Mouse (Mus musculus) hindbrain, embryonic 13.5 days (tissue): Measurements from ENCODE around the gene Tmem221. TPM values are rescaled to one million over a fixed set of nuclear protein-coding genes. Genes with fewer than 3 reads are reported as not detected.
"Not testable (repeated sequence)": the region's sequence is repeated elsewhere in the genome, so short reads cannot be mapped to it uniquely, and the experiment has no call there.

Experiments
- ATAC-seq: fragments of 200-750 bp; cut with Nextera tagmentation; 2 replicates; pipeline ENCODE4 v1.8.0; 2017; ENCODE audit warnings: moderate TSS enrichment; ENCODE audit not compliant: low FRiP score
- H3K27ac ChIP-seq: fragments of 300-500 bp; sonication (generic); 2 replicates; pipeline ENCODE4 v1.5.1; 2015; ENCODE audit warnings: inconsistent platforms, mild to moderate bottlenecking, moderate library complexity
- H3K27me3 ChIP-seq: fragments of 300-500 bp; sonication (generic); 2 replicates; pipeline ENCODE4 v1.6.1; 2015; ENCODE audit warnings: mild to moderate bottlenecking, inconsistent platforms
- H3K36me3 ChIP-seq: fragments of 300-500 bp; sonication (generic); 2 replicates; pipeline ENCODE4 v1.6.1; 2015; ENCODE audit warnings: mild to moderate bottlenecking, inconsistent platforms
- H3K4me1 ChIP-seq: fragments of 300-500 bp; sonication (generic); replicated peaks from 2 replicates; pipeline ENCODE4 v1.6.1; 2015; ENCODE audit warnings: inconsistent platforms
- H3K4me2 ChIP-seq: fragments of 300-500 bp; sonication (generic); 2 replicates; pipeline ENCODE4 v1.6.1; 2015; ENCODE audit warnings: inconsistent platforms, mild to moderate bottlenecking, moderate library complexity
- H3K4me3 ChIP-seq: fragments of 300-500 bp; sonication (generic); 2 replicates; pipeline ENCODE4 v1.5.1; 2015; ENCODE audit warnings: mild to moderate bottlenecking, inconsistent platforms
- H3K9ac ChIP-seq: fragments of 300-500 bp; sonication (generic); 2 replicates; pipeline ENCODE4 v1.6.1; 2015; ENCODE audit warnings: mild to moderate bottlenecking, inconsistent platforms
- H3K9me3 ChIP-seq: fragments of 300-500 bp; sonication (generic); 2 replicates; pipeline ENCODE4 v1.6.1; 2016; ENCODE audit warnings: inconsistent platforms
- WGBS: fragments of 180-500 bp; shearing (Covaris S2); methylation state at CpG from one replicate; pipeline ENCODE4 v1.1.7; 2015; 5-methylcytosine and 5-hydroxymethylcytosine counted together
- polyA plus RNA-seq: library from polyadenylated mRNA; unstranded; fragments of >200 nt; fragmentation: Nextera tagmentation; extraction: Ambion mirVana; gene quantifications from 2 replicates; pipeline ENCODE4 v1.2.1, GENCODE M21; 2015

Tmem221 gene
- polyA plus RNA-seq, 1 experiment from 2014 or later: 0.19 TPM

- no peak within 1 kb of the TSS for H3K27ac ChIP-seq
- peaks cover 10% of the 10 kb centered on the region for H3K4me1 ChIP-seq
- H3K36me3 ChIP-seq: no peaks in the 10 kb centered on the region
- WGBS: 4% methylated on average over 37 of the region's 37 CpGs
- 0 out of 2 replicates have a peak, but pooled peaks have one; percentile 41 for ATAC-seq
- peak within 1 kb of the TSS; percentile 24; the same call in 1 of the 2 replicates for H3K9ac ChIP-seq
- peak within 1 kb of the TSS; percentile 52 for H3K4me2 ChIP-seq
- H3K27me3 ChIP-seq: peaks cover 34% of the 10 kb centered on the region
- peak within 1 kb of the TSS; percentile 28 for H3K4me3 ChIP-seq
- no peaks in the 10 kb centered on the region for H3K9me3 ChIP-seq
Measured at GRCm38 (mm10) chr8:71537028-71537867, 21.4 kb downstream of the Tmem221 start, which contains the start of gene Bst2. Gene Bst2 (minus strand): TSS chr8:71537456.

GRCm38 (mm10) chr8:71535663-71536062 lies 23.0 kb downstream of the Tmem221 start:
- no peak overlapping the region for H3K27ac ChIP-seq
- no peaks in the 10 kb centered on the region for H3K9me3 ChIP-seq
- 68% methylated on average over 5 of the region's 5 CpGs for WGBS
- peaks cover 34% of the 10 kb centered on the region for H3K27me3 ChIP-seq
- no peak overlapping the region for H3K9ac ChIP-seq
- H3K4me3 ChIP-seq: no peak overlapping the region
- H3K4me1 ChIP-seq: peaks cover 10% of the 10 kb centered on the region
- H3K4me2 ChIP-seq: no peak overlapping the region
- H3K36me3 ChIP-seq: no peaks in the 10 kb centered on the region
- no peak for ATAC-seq

- H3K27ac ChIP-seq: no peak overlapping the region
- H3K9me3 ChIP-seq: no peaks in the 10 kb centered on the region
- H3K36me3 ChIP-seq: no peaks in the 10 kb centered on the region
- ATAC-seq: no peak
- H3K4me3 ChIP-seq: no peak overlapping the region
- H3K4me2 ChIP-seq: no peak overlapping the region
- no peak overlapping the region for H3K9ac ChIP-seq
- 34% methylated on average over 3 of the region's 3 CpGs for WGBS
- peaks cover 10% of the 10 kb centered on the region for H3K4me1 ChIP-seq
- peaks cover 34% of the 10 kb centered on the region for H3K27me3 ChIP-seq
Measured at GRCm38 (mm10) chr8:71534263-71534810, 24.3 kb downstream of the Tmem221 start.

- H3K4me2 ChIP-seq: not testable (repeated sequence)
- 67% methylated on average over 7 of the region's 12 CpGs for WGBS
Measured at GRCm38 (mm10) chr8:71530735-71531467, 27.8 kb downstream of the Tmem221 start.

GRCm38 (mm10) chr8:71528362-71529073 lies 30.2 kb downstream of the Tmem221 start:
- H3K9me3 ChIP-seq: no peaks in the 10 kb centered on the region
- H3K27me3 ChIP-seq: peaks cover 53% of the 10 kb centered on the region
- WGBS: 83% methylated on average over 11 of the region's 11 CpGs
- H3K36me3 ChIP-seq: no peaks in the 10 kb centered on the region
- no peak overlapping the region for H3K4me3 ChIP-seq
- no peak overlapping the region for H3K4me2 ChIP-seq
- peaks cover 13% of the 10 kb centered on the region; the same call in 1 of the 2 replicates for H3K4me1 ChIP-seq
- ATAC-seq: no peak
- H3K27ac ChIP-seq: peak overlapping the region; percentile 55; the same call in 1 of the 2 replicates
- H3K9ac ChIP-seq: no peak overlapping the region

More at GRCm38 (mm10) chr8:71530735-71531467, 27.8 kb downstream of the Tmem221 start:
- H3K36me3 ChIP-seq, H3K4me3 ChIP-seq, H3K9ac ChIP-seq, H3K9me3 ChIP-seq, H3K27ac ChIP-seq, H3K4me1 ChIP-seq, ATAC-seq: not testable (repeated sequence)
- peaks cover 32% of the 10 kb centered on the region for H3K27me3 ChIP-seq

GRCm38 (mm10) chr8:71527162-71527870 lies 31.4 kb downstream of the Tmem221 start:
- Histone ChIP-seq H3K36me3 (no peaks in the 10 kb centered on the region), H3K4me2 (no peak overlapping the region), H3K9ac (no peak overlapping the region), H3K4me3 (no peak overlapping the region), H3K9me3 (no peaks in the 10 kb centered on the region), H3K27ac (no peak overlapping the region), H3K4me1 (peaks cover 13% of the 10 kb centered on the region; the same call in 1 of the 2 replicates), H3K27me3 (peaks cover 63% of the 10 kb centered on the region)
- 42% methylated on average over 3 of the region's 3 CpGs for whole genome bisulfite sequencing
- ATAC-seq: no peak

GRCm38 (mm10) chr8:71526272-71526671 lies 32.4 kb downstream of the Tmem221 start:
- H3K4me2 ChIP-seq: no peak overlapping the region
- WGBS: 7% methylated on average over 6 of the region's 6 CpGs
- H3K4me3 ChIP-seq: no peak overlapping the region
- peaks cover 17% of the 10 kb centered on the region for H3K4me1 ChIP-seq
- H3K27ac ChIP-seq: no peak overlapping the region
- no peak for ATAC-seq
- H3K36me3 ChIP-seq: no peaks in the 10 kb centered on the region
- no peaks in the 10 kb centered on the region for H3K9me3 ChIP-seq
- peaks cover 66% of the 10 kb centered on the region for H3K27me3 ChIP-seq
- H3K9ac ChIP-seq: no peak overlapping the region

- Histone ChIP-seq H3K4me3 (peak within 1 kb of the TSS; percentile 11; the same call in 1 of the 2 replicates), H3K9ac (no peak within 1 kb of the TSS)
Measured at GRCm38 (mm10) chr8:71525226-71526050, 33.2 kb downstream of the Tmem221 start, which contains the start of gene Ccdc194. Gene Ccdc194 (minus strand): TSS chr8:71525711.

GRCm38 (mm10) chr8:71521634-71522033 lies 37.0 kb downstream of the Tmem221 start:
- Histone ChIP-seq H3K27me3 (peaks cover 48% of the 10 kb centered on the region), H3K27ac (no peak overlapping the region), H3K9ac (no peak overlapping the region), H3K4me1 (peaks cover 26% of the 10 kb centered on the region), H3K4me2 (no peak overlapping the region), H3K36me3 (no peaks in the 10 kb centered on the region), H3K9me3 (no peaks in the 10 kb centered on the region), H3K4me3 (no peak overlapping the region)
- WGBS: 5% methylated on average over 17 of the region's 17 CpGs
- ATAC-seq: peak; percentile 82

More at GRCm38 (mm10) chr8:71525226-71526050, 33.2 kb downstream of the Tmem221 start, which contains the start of gene Ccdc194:
- 9% methylated on average over 46 of the region's 46 CpGs for WGBS
- H3K9me3 ChIP-seq: no peaks in the 10 kb centered on the region
- H3K27ac ChIP-seq: no peak within 1 kb of the TSS
- H3K4me1 ChIP-seq: peaks cover 17% of the 10 kb centered on the region
- H3K27me3 ChIP-seq: peaks cover 70% of the 10 kb centered on the region
- no peaks in the 10 kb centered on the region for H3K36me3 ChIP-seq
- ATAC-seq: no peak
- H3K4me2 ChIP-seq: no peak within 1 kb of the TSS

- Histone ChIP-seq H3K27me3 (peaks cover 24% of the 10 kb centered on the region), H3K4me1 (peaks cover 14% of the 10 kb centered on the region)
- not testable (repeated sequence) for H3K27ac ChIP-seq, H3K9me3 ChIP-seq, H3K9ac ChIP-seq, H3K4me2 ChIP-seq, H3K36me3 ChIP-seq, ATAC-seq, H3K4me3 ChIP-seq
- WGBS: 48% methylated on average over 9 of the region's 10 CpGs
Measured at GRCm38 (mm10) chr8:71519037-71519825, 39.4 kb downstream of the Tmem221 start.
